Comparison of ENCODE assay signal across 18 mouse cellular contexts in the genomic region with DNA sequence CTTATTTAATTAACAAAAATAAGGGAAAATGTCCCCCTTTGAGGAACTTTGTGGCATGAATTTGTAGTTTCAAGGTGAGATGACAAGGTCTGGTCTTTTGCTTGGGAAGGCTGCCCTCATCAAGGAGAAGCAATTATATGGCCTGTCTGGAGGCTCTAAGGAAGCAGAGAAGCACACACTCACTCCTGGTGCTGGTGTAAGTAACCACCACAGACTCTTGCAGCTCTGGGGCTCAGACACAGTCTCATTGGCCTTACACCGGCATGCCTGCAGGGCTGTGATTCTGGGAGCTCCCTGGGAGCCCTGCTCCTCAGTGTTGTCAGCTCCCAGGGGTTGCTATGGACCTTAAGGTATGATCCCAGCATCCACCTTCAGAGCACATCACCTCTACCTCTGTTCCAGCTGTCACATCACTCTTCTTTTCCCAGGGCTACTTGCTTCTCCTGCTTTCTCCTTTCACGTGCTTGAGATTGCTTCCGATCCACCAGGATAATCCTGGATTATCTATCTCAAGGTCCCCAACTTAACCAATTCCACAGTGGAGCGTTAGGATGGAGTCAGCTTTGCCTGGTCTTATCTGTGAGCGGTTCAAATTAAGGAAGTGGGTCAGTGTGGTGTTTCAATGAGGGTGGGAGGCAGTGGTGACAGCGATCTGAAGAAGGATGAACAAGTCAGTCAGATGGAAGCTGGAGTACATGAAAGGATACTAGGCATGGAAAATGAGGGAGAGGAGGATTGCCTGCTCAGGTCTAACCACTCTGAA.
"Had no signal": no experiment of that assay in that cellular context is flagged by ENCODE, and none has a peak within 500 bp of the region (broad histone marks: within the 10 kb centered on the region; RNA-seq: fewer than 3 reads in every experiment).

No protein-coding gene starts in this region.

- H3K4me1 ChIP-seq: midbrain, embryonic 13.5 days; midbrain, embryonic 15.5 days; neural tube, embryonic 13.5 days; neural tube, embryonic 15.5 days had no signal

- H3K9ac ChIP-seq: liver, embryonic 14.5 days; lung, embryonic 14.5 days; midbrain, embryonic 13.5 days; midbrain, embryonic 15.5 days; neural tube, embryonic 13.5 days; neural tube, embryonic 15.5 days had no signal

- ATAC-seq: midbrain, embryonic 13.5 days; midbrain, embryonic 15.5 days had no signal

- H3K36me3 ChIP-seq: midbrain, embryonic 13.5 days; midbrain, embryonic 15.5 days; neural tube, embryonic 13.5 days; neural tube, embryonic 15.5 days had no signal

- H3K27me3 ChIP-seq: midbrain, embryonic 13.5 days; midbrain, embryonic 15.5 days; neural tube, embryonic 13.5 days; neural tube, embryonic 15.5 days had no signal

- H3K4me3 ChIP-seq: megakaryocyte, embryonic 14.5 days; midbrain, embryonic 13.5 days; midbrain, embryonic 15.5 days; myocyte; neural tube, embryonic 13.5 days; neural tube, embryonic 15.5 days had no signal

- H3K4me2 ChIP-seq: lung, embryonic 14.5 days; midbrain, embryonic 11.5 days; midbrain, embryonic 13.5 days; midbrain, embryonic 15.5 days; neural tube, embryonic 13.5 days; neural tube, embryonic 15.5 days had no signal

- H3K27ac ChIP-seq: liver, embryonic 14.5 days; midbrain, embryonic 13.5 days; midbrain, embryonic 15.5 days; neural tube, embryonic 13.5 days; neural tube, embryonic 15.5 days had no signal

- H3K9me3 ChIP-seq: megakaryocyte, embryonic 14.5 days; midbrain, embryonic 13.5 days; midbrain, embryonic 15.5 days; neural tube, embryonic 13.5 days; neural tube, embryonic 15.5 days had no signal

- DNase-seq: lung, adult 18-20 months; lung, embryonic 14.5 days; lung, postnatal 10 days; lung, postnatal 4 days; right cerebral cortex, postnatal 14 days; right cerebral cortex, postnatal 4 days; spleen, adult 18-20 months; thymus, adult 18-20 months; thymus, postnatal 14 days; thymus, postnatal 36 days had no signal
